In the genomic region with DNA sequence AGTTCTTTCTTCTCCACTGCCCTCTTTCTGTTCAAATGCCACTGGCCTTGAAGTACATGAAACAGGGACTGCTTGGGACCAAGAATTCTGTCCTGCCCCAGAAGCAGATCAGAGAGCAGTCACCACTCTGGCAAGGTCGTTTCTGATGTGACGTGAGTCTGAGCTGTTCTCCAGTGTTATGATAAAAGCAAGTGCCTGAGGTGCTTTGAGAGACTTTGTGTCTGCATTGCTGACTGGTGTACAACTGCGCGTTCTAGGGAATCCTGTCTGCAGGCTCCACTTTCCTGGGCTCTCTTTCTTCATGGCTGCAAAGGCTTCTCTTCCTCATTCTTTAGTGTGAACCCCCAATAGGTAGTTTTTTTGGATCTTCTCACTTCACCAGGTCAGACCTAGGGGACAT, we compare ENCODE assay signal across 21 mouse cellular contexts.
DNase-seq lines count a peak whose midpoint lies in the region; ATAC-seq and TF ChIP-seq lines count a peak whose summit lies in the region.
"Had no signal": no experiment of that assay in that cellular context is flagged by ENCODE, and none has a peak within 500 bp of the region (broad histone marks: within the 10 kb centered on the region; RNA-seq: fewer than 3 reads in every experiment).

No protein-coding gene starts in this region.

- H3K4me1 ChIP-seq in heart, embryonic 12.5 days (replicated peaks) = peaks cover 17% of the 10 kb centered on the region
- H3K4me1 ChIP-seq in lung, postnatal 0 days (ENCODE audit: insufficient read depth, low read depth, low read length) = 0 out of 2 replicates have a peak, but pooled peaks cover 4% of the 10 kb centered on the region

- no peak overlapping the region for H3K9ac ChIP-seq in heart, embryonic 12.5 days
- no peak overlapping the region for H3K9ac ChIP-seq in lung, postnatal 0 days (replicated peaks; ENCODE audit: low read depth)
- H3K9ac ChIP-seq: forebrain, postnatal 0 days; liver, embryonic 14.5 days had no signal

- no peak overlapping the region for H3K4me3 ChIP-seq in heart, embryonic 12.5 days
- no peak overlapping the region for H3K4me3 ChIP-seq in lung, postnatal 0 days (ENCODE audit: low read depth, low read length)
- H3K4me3 ChIP-seq: forebrain, embryonic 10.5 days; hindbrain, embryonic 10.5 days; megakaryocyte, embryonic 14.5 days had no signal

- H3K27me3 ChIP-seq in heart, embryonic 12.5 days (replicated peaks) = no peaks in the 10 kb centered on the region
- H3K27me3 ChIP-seq in lung, postnatal 0 days (replicated peaks; ENCODE audit: insufficient read depth, low read length) = no peaks in the 10 kb centered on the region
- H3K27me3 ChIP-seq: megakaryocyte, embryonic 14.5 days had no signal

- ATAC-seq in heart, embryonic 12.5 days (ENCODE audit: insufficient number of reproducible peaks, low FRiP score) = peak; percentile 55
- no peak for ATAC-seq in lung, postnatal 0 days
- ATAC-seq: forebrain, postnatal 0 days had no signal

- TF ChIP-seq EP300 in lung, postnatal 0 days (IDR thresholded peaks at IDR 0.05) = no peak

- no peak for TF ChIP-seq CTCF in lung, postnatal 0 days (IDR thresholded peaks at IDR 0.05)

- peak overlapping the region; percentile 68 for H3K27ac ChIP-seq in heart, embryonic 12.5 days (ENCODE audit: poor library complexity, severe bottlenecking)
- H3K27ac ChIP-seq in lung, postnatal 0 days (ENCODE audit: low read length) = peak overlapping the region; percentile 59
- H3K27ac ChIP-seq: forebrain, embryonic 10.5 days; hindbrain, embryonic 10.5 days; kidney, postnatal 0 days; liver, embryonic 14.5 days had no signal

- 29% methylated on average over 4 of the region's 4 CpGs for WGBS in heart, embryonic 12.5 days
- 63% methylated on average over 4 of the region's 4 CpGs for WGBS in lung, postnatal 0 days

- peak; percentile 72 for DNase-seq in adrenal gland, adult 2 months
- no peak for DNase-seq in adrenal gland, postnatal 25 days
- no peak for DNase-seq in heart, adult 11 months
- no peak for DNase-seq in lung, postnatal 0 days (ENCODE audit: low spot score)
- DNase-seq in lung, postnatal 14 days = no peak
- no peak for DNase-seq in layer of hippocampus, adult 11-12 months (ENCODE audit: low spot score)
- DNase-seq in layer of hippocampus, adult 9-11 months = no peak
- DNase-seq: cerebellum, postnatal 36 days; forebrain, postnatal 0 days; kidney, adult 11 months; layer of hippocampus, postnatal 36 days; lung, postnatal 10 days; midbrain, embryonic 14.5 days; thymus, postnatal 14 days had no signal

- H3K36me3 ChIP-seq in heart, embryonic 12.5 days = no peaks in the 10 kb centered on the region
- no peaks in the 10 kb centered on the region for H3K36me3 ChIP-seq in lung, postnatal 0 days (ENCODE audit: insufficient read depth, low read length)
- H3K36me3 ChIP-seq: forebrain, embryonic 10.5 days; G1E; hindbrain, embryonic 10.5 days had no signal

- peak overlapping the region; percentile 30; the same call in 1 of the 2 replicates for H3K4me2 ChIP-seq in heart, embryonic 12.5 days
- H3K4me2 ChIP-seq in lung, postnatal 0 days (replicated peaks; ENCODE audit: low read depth, low read length) = no peak overlapping the region

- H3K9me3 ChIP-seq in heart, embryonic 12.5 days (replicated peaks) = no peaks in the 10 kb centered on the region
- no peaks in the 10 kb centered on the region for H3K9me3 ChIP-seq in lung, postnatal 0 days (ENCODE audit: low read length)
- H3K9me3 ChIP-seq: forebrain, embryonic 10.5 days; G1E; hindbrain, embryonic 10.5 days; megakaryocyte, embryonic 14.5 days had no signal
